Mouse (Mus musculus) left cerebral cortex, adult 9 months (tissue): Measurements from ENCODE around the gene 1700014D04Rik.
A peak's percentile ranks its signal among the peaks of the same experiment; 100 is the strongest.
"Not testable (repeated sequence)": the region's sequence is repeated elsewhere in the genome, so short reads cannot be mapped to it uniquely, and the experiment has no call there.

ENCODE experiments used
- DNase-seq, 2 experiments: peaks; one replicate each; pipeline ENCODE4 v3.0.0; 2022; ENCODE audit warnings: low spot score in 2 of 2

Gene 1700014D04Rik

DNA sequence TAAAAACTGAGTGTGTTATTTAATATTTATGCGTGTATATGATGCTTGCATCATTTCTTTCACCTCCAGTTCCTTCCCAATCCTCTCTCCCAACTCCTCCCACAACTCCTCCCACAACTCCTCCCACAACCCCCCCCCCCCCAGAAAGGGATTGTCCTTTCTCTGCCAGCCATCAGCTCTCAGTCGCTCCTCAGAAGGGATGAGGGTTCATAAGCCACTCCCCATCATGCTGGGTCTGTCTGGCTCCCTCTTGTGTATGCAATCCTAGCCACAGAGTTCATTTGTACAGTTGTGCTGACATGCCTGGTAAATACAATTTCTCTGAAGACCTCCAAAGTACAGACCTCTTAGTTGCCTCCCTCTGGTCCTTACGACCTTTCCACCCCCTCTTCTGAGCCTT lies 11.4 kb downstream of the 1700014D04Rik start:
- no peak for DNase-seq

DNA sequence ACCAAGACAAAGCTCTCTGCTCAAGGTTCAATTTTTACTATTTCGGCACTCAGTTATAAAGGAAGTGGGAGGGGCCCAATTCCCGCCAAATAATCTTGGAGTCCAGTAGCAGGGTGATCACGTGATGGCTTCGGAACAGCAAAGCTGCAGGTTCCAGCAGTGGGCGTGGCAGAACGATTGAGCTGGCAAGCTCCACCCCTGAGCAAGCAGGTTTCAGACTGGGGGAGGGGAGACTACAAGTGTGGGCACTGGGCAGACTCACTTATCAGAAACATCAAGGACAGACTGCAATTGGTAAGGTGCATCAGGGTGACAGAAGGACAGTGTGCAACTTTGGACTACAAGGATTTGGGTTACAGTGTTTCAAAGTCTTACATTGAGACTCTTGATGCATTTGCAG lies 12.2 kb downstream of the 1700014D04Rik start:
- not testable (repeated sequence) for DNase-seq

- no peak for DNase-seq
Observed at GRCm38 (mm10) chr13:59733936-59734335, 12.6 kb downstream of the 1700014D04Rik start.

DNA sequence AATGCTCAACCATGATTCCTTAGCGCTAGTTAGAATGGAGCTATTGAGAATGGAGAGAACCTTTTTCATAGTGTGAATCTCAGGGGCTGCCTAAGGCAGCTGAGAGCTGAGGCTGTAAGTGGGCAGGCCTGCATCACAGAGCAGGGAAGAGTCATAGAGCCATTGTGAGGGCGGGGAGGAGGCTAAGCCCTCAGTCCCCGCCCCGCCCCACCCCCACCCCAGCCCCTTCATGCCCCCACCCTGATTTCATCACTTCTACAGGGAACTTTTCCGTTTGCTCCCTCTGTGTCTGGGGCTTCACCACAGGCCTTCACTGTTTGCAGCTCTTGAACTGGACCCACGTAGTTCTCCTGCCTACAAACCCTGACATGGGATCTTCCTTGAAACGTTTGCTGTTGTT lies 14.9 kb downstream of the 1700014D04Rik start, which contains the start of gene Spata31d1d:
Gene Spata31d1d (minus strand): TSS at position 101 of the 400 bp plus-strand sequence.
- no peak for DNase-seq

DNA sequence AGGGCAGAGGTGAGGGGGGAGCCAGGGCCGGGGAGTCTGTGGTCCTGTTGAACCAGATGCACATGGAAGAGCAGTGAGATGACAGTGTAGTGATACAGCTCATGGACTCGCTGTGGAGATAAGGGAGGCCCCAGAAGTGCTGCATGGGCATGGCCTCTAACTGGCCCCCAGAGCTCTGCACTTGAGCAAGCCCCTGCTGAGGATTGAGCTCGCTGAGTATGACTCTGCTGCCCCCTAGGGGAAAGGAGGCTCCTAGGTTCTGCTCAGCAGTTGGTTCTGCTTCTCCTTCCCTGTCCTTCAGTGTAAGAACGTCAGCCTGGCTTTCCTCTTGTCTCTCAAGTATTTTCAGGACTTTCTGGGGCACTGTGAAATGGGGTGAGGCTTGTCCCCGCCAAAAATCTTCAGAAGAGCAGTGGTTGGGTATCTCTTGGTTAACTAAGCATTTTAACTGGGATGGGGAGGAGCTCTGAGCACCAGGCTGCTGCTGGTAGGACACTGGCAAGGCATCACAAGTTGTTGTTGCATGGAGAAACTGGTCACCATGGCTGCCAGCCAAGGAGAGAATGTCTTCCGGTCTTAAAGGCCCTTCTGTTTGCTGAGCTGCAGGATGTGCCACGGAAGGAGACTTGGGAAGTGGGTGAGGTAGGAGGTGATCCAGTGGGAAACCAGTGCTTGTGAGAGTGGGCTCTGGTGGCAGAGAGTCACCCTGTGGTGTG lies 18.0 kb downstream of the 1700014D04Rik start:
- peak; percentile 48 to 91 for DNase-seq

DNA sequence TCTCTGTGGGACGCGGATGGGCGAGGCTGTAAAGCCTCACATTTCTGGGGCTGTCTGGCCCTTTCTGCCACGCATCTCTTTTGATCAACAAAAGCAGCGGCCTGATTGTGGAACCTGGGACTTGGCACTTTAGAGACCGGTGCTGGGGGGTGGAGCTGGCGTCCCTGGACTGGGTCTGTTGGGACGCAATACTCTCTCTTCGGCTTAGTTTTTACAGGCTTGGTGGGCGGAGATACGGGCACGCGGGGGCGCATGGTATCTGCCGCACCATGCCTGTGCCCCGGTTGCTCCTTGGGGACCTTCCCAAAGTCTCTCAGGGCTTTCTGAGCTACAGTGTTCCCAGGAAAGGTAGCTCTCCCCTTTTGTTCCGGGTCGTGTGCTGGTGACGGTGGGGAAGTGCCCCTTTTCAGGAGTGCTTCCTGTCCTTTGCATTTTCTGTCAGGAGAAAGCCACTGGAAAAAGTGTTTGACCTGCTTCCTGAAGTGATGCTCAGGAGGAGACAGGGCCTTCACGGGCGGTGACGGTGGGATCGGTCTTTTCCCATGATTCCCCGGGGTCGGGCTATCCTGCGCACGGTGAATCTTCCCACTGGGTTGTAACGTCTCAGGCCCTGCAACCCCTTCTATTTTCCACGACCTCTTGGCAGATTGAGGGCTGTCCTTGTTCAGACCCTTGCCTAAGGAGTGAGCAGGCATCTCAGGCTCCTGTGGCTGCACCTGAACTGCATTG lies 20.2 kb downstream of the 1700014D04Rik start:
- no peak for DNase-seq

- not testable (repeated sequence) for DNase-seq
Observed at GRCm38 (mm10) chr13:59722089-59722488, 24.5 kb downstream of the 1700014D04Rik start.

DNA sequence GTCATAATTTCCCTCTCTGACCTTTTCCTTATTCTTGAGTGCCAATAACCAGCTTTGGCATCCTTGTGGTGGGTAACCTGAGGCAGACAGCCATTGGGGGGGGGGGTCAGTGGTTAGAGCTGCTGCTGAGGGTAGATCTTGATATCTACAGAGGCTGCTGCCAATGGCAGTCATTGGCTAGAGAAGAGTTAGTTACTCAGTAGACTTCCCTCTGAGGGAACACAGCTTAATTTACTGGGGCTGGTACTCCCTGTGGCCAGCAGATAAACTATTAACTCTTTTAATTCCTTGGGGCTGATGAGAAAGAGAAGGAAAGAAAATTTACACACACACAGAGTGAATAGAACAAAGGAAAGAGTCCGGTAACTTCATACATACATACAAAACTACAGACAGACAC lies 27.1 kb downstream of the 1700014D04Rik start:
- DNase-seq, result no peak

DNA sequence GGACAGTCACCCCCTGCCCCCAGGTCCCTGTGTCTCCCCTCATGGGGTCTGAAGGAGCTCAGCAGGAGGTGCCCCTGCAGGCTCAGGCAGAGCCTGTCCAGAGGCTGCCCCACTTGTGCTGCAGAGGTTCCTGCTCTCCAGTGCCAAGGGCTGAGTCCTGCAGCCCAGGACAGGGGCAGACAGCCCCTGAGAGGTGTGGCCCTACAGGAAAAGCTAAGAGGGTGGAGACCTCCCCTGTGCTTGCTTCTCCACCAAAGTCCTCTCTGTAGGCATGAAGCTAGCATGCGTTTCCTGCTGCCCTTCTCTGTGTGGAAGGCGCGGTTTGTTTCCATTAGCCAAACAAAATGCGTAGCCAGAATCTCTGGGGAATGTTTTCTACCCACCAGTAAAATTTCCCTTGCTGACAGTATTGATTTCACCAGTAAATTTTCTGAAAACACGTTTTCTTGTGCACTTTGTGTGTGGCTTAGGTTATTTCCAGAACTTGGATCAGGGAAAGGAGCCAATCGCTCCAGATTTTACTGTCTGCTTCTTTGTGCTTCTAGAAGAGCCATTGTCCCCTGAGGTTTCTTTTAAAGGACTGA lies 27.6 kb downstream of the 1700014D04Rik start:
- not testable (repeated sequence) for DNase-seq

DNA sequence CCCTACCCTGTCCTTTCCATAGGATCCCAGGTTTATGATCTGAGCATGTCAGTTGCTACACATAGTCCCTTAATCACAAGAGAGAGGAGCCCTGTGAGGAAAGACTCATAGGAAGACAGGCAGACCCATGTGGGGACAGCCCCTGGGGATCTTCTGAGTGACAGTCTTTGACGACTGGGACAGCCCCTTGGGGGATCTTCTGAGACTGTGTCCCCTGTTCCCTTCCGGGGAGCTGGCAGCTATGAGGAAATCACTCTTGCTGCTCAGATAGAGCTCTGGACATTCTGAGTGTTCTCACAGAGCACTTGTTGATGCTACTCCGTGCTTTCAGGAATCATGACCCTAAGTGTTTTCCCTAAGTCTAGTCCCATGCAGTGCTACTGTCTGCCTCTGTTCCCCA lies 32.8 kb downstream of the 1700014D04Rik start:
- DNase-seq, result no peak

GRCm38 (mm10) chr13:59711984-59712383 lies 34.6 kb downstream of the 1700014D04Rik start, which contains the start of gene Spata31d1b:
TSS of gene Spata31d1b (plus strand) at chr13:59712284.
- DNase-seq, result not testable (repeated sequence)

DNA sequence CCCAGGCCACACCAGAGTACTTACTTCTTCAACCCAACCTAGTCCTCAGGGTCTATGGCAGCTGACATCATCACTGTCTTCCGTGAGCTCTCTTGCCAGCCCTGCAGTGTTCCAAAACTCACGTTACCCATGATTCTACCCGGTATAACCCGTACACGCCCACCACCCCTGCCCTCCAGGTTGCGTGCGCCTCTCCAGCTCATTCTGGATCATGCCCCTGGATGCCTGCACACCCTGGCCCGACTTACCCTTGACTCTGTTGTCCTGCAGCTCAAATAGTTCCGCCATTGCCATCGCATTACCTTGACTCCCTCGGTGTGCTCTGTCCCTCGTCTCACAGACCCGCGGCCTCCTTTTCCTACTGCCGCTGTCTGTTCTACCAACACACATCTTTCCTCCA lies 36.3 kb downstream of the 1700014D04Rik start, which contains the start of gene Spata31d1a:
Gene Spata31d1a (minus strand): TSS at position 101 of the 400 bp plus-strand sequence.
- no peak for DNase-seq

DNA sequence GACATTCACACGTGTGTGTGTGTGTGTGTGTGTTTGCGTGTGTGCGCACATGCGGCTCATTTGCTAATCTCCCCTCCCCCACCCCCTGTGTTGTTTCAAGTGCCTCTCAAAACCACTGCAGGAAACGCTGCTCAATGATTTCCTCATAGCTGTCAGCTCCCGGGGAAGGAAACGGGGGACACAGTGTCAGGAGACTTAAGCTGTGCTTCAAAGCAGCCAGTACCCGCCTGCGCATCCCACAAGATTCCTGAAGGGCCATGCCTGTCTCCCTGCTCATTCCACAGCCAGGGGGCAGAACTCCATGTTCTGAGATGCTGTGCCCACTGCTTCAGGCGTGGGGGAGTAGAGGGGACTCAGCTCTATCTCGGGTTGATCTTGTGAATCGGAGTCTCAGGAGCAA lies 42.0 kb downstream of the 1700014D04Rik start:
- peak in 1 of 2 experiments; percentile 22 for DNase-seq

- peak in 1 of 2 experiments; percentile 50 for DNase-seq
Observed at GRCm38 (mm10) chr13:59703514-59703913, 43.0 kb downstream of the 1700014D04Rik start.

GRCm38 (mm10) chr13:59700137-59700536 lies 46.4 kb downstream of the 1700014D04Rik start:
- DNase-seq, result not testable (repeated sequence)

- DNase-seq, result peak in 1 of 2 experiments; percentile 28
Observed at GRCm38 (mm10) chr13:59699131-59699530, 47.4 kb downstream of the 1700014D04Rik start.

DNA sequence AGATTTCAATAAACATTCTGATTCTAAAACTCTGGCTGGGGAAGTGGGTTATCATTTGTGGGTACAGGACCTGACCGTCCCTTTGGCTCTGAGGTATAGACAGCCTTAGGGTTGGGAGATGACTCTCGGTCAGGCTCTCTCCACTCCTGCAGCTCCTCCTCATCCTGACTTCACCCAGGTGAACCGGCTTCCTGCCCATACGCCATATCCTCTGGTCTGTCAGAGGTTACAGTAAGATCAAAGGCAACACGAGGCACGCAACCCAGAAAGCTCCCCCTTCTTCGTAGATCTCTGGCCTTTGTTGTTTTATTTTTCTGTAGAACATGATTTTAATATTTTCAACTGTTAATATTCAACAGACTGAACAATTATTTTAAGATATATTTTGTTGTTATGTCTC lies 50.8 kb downstream of the 1700014D04Rik start:
- no peak for DNase-seq

- no peak for DNase-seq
Observed at GRCm38 (mm10) chr13:59694008-59694407, 52.5 kb downstream of the 1700014D04Rik start, which contains the start of gene 4921517D22Rik. TSS of gene 4921517D22Rik (minus strand) at chr13:59694108.

DNA sequence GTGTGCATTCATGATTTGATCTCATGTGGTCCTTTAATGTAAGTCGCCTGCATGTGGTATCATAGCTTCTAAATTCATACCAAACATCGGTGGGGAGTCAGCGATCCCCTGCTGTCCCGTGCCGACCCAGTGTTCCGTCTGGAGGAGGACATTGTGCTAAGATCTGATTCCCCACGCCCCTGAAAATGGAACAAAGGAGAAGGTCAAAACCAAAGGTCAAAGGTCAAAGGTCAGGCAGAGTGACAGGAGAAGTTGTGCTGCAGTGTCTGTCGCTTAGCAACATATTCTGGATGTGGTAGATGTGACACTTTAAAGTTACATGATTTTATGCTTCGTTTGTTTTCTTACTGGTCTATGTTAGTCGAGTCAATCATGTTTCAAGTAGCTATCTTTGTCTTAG lies 55.1 kb downstream of the 1700014D04Rik start:
- no peak for DNase-seq
